Mouse (Mus musculus) spleen, postnatal 10 days (tissue): ENCODE data around the gene Dpf1.

Source experiments
- DNase-seq, 2 experiments: peaks; one replicate each; pipeline ENCODE4 v3.0.0; 2021 to 2022; ENCODE audit warnings: low spot score in 2 of 2

Gene Dpf1

DNA sequence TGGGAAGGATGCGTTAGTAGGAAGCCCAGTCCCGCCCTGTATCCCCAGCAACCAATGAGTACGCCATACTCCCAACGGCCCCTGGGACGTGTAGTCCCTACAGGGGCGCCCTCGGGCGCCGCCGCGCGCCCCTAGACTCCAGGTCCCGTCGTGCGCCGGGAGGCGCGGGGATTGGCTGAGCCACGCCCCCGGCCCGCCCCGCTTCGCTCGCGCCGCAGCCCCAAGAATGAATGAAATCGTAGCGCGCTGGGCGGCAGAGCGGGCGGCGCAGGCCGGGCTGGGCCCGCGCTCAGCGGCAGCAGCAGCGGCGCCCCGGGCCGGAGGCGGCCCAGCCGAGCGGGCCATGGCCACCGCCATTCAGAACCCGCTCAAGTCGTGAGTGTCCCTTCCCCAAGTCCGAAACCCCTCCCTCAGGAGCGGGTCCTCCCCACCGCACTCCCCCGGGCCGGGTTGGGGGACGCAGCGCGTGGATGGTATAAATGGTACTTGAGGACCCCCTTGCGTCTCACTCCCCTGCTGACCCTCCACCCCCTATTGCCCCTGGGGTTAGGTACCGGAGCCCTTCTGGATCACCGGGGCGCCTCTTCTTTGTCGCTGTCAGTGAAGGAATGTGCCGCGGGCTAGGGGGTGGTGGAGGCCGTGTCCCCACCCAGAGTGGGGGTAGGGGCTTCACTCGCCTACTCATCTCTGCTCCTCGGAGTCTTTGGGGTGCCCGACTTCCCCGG is at the start of gene Dpf1:
Gene Dpf1, plus strand, starts transcription at position 214 of the 725 bp plus-strand sequence.
- peak in 1 of 2 experiments; percentile 68 for DNase-seq

DNA sequence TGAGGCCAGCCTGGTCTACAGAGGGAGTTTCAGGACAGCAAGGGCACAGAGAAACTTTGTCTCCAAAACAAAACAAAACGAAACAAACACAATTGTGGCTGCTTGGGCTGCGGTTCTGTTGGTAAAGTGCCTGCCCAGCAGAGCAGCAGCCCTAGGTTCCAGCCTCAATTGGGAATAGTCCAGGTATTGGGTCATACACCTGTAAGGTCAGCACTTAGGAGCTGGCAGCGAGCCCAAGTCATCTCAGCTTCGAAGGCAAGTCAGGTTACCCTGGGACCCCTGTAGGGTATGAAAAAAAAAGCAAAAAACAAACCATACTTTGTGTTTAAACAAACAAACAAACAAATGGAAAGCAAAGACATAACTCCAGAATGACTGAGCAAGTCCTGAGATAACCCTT is 47.9 kb upstream of the Dpf1 start:
- DNase-seq = no peak

DNA sequence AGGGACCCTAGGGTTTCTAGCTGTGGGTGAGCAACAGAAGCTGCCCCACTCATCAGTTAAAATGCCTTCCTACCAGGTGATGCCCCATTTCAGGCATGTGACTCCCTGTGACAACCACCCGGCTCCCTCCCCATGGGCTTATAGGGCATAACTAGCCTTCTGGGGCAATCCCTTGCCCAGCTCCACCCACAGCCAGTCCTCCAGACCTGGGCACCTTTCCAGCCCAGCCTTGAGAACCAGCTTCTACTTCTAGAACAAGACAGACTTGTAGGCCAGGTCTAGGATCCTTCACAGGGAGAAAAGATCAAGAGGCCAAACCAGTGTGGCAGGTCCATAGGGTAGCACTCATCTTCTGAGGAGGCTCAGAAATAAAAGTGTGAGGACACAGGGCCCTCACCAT is 46.4 kb upstream of the Dpf1 start:
- DNase-seq = no peak

DNA sequence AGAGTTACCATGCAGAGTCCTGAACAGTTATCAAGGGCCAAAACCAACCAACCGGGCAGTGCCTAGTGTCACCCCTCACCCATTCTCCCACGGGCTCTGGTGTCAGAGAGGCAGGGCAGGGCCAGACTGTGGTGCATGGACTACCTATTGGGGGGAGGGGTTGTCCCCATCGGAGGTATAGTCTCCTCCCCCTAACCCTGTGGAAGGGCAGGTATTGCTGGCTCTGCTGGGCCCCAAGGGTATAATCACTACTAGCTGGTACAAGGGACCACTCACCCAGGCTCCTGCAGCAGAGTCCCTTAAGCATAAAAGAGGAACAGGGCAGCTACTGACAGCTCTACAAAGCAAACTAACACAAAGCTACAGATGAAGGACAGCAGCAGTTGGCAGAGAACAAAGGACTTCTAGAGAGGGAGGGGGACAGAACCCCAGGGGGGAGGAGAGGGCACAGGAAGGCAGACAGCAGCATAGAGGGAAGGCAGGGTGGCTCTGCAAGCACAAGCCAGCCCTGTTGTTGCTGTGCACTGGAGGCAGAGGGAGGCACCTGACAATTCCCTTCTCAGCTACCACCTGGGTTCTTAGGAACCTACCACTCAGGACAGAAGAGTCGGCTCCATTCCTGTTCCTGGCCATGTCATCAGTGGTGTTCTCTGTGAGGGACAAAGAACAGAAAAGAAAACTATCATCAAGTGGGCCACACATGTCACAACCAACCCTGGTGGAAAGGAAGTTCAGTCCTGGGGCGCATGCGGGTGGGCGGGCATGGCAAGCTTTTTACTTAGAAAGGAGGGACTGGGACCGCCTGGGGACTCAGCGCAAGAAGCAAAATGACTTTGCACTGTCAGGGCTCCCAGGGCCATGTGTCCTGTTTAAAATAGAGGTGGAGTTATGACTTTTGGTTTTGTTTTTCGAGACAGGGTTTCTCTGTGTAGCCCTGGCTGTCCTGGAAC is 43.7 kb upstream of the Dpf1 start:
- no peak for DNase-seq

DNA sequence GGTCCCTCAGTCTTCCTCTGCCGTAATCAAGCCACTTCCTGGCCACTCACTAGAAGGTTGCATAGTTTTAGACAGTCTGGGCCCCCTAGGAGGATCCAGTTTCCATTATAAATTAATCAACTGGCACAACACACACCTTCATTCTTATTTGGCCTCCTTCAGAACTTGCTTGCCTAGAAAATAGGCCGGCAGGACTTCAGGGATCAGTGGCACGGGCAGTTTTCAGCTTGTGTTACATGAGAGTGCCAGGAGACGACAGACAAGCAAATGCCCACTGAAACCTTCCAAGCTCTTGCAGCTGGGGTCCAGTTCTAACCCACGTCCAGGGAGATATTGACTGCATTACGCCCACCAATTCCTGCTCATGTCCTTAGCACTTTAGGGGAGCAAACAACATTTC is 41.6 kb upstream of the Dpf1 start:
- DNase-seq = no peak

DNA sequence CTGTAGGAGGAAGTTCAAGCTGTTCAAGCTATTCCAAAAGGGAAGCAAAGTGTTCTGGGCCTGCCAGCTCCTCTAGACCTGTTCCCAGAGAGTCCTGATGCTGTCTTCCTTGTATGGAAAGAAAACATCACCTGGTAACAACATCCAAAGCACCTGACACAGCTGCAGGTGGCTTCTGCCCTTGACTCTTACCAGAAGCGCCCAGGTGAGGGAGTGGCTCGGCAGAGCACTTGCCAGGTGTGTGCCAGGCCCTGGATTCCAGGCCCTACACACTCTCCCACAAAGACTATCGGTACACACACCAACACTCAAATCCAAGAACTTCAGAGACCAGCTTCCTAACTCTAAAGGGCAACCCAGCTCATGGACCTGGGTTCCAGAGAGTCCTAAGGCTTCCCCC is 39.9 kb upstream of the Dpf1 start:
- no peak for DNase-seq

DNA sequence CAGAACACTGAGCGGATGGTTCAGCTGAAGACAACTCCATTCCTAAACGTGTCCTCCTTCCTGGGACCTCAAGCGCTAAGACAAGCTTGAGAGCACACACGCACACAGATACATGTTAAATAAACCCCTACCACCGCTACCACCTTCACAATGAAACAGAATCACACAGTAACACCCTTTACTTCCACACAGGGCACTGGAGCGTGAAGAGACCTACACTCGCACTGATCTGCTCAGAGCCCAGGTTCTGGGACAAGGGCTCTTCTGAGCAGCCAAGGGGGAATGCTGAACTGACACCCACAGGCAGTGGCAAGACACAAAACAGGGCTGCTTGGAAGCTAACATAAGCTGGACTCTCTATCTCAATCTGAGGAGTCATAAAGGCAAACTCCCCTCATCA is 38.1 kb upstream of the Dpf1 start:
- DNase-seq = no peak

DNA sequence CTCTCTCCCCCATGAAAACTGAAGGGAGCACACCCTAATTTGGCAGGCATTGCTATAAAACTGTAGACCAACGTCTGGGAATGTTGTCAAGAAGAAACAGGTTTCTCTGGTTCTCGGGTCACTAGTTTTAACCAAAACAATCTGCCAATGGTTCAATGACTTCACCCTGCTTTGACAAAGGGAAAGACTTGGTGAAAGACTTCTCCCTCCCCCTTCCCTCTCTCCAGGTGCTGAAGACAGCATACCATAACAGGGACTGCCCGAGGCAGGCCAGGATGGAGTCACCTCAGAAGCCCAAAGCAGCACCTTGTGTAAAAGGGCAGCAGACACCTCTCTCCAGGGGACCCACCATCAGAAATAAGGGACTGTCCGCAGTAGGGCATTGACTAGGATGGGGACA is 36.8 kb upstream of the Dpf1 start:
- no peak for DNase-seq

DNA sequence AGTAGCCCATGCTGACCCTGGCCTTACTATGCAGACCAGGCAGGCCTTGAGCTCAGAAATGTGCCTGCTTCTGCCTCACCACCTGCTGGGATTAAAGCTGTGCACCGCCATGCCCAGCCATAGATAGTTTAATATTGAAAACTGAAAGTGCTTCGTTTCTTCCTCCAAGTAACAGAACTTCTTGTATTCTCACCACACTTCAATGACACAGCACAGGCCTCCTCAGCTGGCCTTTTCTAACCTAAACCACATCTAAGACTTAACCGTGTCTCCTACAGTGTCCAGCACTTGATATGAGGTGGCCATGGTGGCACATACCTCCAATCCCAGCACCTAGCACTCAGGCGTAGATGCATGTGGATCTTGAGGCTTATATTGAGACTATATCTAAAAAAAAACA is 33.3 kb upstream of the Dpf1 start:
- no peak for DNase-seq

DNA sequence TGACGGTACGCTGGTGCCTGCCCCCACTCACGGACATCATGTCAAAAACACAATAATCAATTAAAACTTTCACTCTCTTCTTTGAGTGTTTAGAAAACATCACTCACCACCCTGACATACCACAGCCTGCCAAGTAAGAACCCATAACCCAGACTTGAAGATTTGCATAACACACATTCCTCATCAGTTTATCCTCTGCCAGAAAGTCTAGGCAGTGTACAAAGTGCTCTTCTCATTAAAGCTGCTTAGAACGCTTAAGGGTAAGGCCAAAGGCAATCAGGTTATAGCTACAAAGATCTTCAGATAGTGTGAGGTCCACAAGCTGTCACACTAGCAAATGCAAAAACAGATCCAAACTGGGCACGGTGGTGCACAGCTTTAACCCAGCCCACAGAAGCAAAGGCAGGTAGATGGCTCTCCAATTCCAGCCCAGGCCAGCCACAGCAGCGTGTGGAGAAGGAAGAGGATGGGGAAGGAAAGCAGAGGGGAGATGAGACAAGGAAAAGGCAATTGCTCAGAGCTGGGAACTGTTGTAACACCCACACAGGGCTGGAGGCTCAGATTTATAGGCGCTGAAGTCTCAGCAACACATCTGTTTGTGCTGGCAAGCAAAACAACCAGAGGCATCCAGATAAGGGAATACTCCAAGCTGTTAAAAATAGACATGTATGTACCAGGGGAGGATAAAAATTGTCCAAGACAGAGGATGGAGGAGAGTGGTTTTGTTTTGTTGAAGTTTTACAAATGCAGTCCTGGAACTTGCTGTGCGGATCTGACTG is 31.9 kb upstream of the Dpf1 start:
- no peak for DNase-seq

DNA sequence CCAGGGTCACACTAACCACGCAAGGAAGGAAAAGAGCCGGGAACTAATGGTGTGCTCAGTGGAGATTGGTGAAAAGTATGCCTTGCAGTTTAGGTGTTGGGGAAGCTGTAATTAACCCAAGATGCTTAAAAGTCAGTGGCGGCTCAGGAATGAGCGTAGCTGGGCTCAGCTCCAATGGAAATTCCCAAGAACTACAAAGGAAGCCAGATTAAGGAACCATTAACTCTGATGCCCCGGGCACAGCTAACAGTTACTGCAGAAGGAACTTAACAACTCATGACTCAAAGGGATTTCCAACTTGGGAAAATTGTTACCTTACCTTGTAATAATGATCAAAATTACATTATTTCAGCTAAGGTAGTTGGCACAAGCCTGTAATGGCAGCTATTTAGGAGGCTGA is 27.0 kb upstream of the Dpf1 start:
- DNase-seq = no peak

DNA sequence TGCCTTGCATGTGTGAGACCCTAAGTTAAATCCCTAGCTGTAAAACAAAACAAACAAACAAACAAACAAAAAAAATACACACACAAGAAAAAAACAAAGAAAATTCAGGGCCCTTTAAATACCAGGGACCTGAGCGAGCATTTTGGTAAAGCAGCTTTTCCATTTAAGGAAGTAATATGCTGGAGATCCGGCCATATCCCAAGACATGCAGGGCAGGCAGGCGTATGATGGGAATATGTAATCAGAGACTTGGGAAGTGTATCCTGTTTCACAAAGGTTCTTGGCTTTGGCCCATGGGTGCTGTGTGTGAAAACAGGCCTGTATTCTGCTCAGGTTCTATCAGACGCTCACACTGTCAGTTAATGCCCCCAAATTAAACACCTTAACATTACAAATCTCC is 26.2 kb upstream of the Dpf1 start:
- DNase-seq = no peak

DNA sequence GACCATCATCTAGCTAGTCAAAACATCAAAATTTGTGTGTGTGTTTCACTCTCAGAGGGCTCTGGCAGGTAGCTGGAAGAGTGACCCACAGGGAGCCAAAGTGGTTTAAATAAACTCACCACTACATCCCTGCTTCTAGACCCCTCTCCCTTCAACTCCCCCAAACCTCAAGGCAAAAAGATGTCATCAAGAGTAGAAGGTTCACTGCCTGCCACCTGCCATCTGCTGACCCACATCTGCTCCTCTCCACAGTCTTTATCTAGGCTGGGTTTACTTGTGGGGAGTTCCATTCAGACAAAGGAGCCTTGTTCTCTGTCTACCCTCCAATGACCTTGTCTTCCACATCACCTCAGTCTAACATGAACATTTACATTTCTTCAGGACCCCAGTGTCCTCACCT is 24.5 kb upstream of the Dpf1 start:
- no peak for DNase-seq

DNA sequence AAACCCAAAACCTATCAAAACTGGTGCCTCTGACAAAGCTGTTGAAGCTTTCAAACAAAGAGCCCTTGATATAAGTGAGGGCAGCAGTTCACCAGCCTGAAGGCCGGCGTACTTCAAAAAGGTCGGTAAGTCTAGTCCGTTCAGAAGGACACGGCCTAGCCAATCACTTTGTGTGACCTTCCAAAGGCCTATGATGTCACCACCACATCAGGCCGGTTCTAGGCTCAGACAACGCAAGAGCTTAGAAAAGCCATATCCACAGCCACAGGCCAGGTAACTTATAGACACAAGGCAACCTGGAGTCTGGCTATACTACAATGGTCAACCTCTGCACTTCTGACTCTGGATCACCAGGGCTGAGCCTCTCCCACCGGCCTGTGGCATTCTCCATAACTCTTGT is 23.8 kb upstream of the Dpf1 start:
- DNase-seq = no peak

DNA sequence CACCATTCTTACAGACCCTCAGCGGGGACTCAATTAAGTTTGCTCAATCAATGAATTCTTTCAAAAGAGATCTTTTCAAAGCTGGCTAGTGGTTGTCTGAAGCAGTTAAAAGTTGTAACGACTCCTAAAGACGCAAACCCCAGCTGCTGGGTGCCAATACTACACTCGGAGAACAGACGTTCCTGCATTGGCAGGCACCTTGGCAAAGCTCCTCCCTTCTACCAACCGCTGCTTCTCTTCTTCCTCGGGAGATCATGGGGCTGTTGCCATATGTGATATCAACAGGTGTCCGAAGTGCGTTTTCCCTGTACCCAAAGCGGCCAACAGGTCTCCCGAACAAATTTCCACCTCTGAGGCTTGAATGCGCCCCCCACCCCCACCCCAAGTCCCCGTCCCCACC is 22.9 kb upstream of the Dpf1 start:
- DNase-seq = no peak

DNA sequence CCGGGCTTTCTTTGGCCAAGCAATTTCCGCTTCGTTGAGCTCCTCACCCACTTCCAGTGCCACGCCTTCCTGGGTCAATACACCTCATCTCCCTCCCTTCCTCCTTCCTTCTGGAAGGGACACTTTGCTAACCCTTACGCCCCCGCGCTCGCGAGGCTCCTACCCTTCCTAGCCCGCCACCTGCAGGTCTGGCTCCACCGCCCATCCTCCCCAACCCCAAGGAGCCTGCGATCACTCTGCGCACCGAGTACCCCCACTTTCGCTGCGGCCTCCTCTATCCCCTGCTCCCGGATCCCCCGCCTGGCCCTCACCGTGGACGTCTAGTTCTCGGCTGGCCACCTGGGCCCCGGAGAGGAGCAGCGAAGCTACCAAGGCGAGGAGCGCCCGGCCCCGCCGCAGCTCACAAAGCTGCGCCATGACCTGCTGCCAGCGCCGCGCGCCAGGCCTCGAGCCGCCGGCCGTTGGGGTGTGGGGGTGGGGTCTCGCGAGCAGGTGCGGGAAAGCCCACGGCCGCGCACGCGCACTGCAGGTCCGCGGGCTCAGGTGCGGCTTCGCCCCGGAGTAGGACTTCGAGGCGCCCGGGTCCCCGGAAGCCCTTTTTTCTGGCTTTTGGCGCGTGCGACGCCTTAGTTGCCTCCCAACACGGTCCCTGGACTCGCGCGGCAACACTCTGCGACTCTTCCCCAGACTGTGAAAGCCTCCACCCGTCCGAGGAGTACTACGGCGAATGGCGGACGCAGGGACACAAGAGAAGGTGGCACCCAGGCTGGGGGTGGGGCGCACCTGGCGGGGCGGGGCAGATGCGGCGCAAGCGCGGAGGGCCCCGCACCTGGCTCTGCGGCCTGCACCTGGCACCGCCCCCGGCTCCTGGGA is 22.3 kb upstream of the Dpf1 start, which contains the start of gene Spint2:
Gene Spint2, minus strand, starts transcription at position 712 of the 873 bp plus-strand sequence.
- peak; percentile 50 to 68 for DNase-seq

DNA sequence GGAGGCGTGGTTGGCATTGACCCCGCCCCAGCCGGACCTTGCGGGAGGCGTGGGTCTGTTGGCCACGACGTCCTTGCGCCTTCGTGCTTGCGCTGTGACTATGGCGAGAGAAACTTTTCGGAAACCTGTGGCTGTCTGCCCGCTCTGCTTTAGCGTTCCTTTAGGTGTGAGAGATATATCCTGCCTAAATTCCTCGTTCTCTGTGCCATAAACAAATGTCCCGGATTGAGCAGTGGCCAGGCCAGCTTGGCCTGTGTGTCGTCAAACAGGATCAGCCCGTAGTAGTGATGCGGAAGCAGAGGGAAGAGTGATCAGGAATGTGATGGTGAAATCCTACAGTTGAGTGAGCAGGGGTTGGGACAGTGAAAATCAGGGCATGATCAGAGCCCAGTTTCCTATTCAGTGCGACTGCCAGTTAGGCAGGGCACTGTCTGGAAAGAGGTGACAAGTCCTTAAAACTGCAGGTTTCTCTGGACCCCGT is 21.6 kb upstream of the Dpf1 start:
- DNase-seq = no peak

DNA sequence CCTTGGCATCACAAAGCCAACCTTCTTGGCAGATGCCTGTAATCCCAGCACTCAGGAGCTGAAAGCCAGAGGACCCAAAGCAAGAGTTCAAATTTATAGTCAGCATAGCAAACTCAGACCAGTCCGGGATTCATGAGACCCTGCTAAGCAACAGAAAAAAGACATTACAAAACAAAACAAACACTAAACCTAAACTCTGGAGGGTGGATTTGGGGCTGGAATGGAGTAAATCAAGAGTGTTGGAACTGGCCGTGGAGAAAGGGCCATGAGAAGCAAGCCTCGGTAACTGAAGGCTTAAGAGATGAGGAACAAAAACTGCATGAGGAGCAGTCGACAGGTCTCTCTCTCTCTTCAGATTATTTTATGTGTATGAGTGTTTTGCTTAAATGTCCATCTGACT is 19.9 kb upstream of the Dpf1 start:
- DNase-seq = no peak

DNA sequence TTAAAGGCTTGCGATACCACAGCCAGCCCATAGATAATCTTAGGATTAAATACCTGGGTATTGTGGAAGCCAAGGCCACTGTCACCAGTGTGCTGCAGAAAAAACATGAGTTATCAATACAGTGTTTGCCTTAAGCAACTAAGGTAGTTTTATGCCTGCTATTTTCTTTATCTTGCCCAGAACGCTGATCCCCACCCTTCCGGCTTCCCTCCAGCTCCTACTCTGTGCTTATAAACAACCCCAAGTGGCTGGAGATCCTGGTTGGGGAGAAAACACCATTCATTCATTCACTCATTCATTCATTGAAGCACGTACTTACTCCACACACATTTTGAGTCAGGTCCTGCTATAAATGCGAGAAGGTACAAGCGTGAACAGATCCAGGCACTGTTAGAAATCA is 19.2 kb upstream of the Dpf1 start:
- DNase-seq = no peak

DNA sequence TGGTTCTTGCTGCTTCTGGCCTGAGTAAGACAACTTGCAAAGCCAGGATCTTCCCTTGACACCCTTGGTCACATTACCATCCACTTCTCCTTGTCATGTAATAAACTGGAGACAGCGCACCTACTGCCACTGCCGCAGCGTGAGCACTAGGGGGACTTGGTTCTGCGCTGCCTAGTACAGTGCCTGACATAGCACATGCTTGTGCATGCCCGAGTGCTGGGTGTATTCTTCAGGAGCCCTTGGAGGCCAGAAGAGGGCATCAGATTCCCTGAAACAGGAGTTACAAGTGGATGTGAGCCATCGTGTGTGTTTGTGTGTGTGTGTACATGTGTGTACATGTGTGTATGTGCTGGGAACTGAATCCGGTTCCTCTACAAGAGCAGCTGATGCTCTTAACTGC is 16.3 kb upstream of the Dpf1 start:
- DNase-seq = no peak

DNA sequence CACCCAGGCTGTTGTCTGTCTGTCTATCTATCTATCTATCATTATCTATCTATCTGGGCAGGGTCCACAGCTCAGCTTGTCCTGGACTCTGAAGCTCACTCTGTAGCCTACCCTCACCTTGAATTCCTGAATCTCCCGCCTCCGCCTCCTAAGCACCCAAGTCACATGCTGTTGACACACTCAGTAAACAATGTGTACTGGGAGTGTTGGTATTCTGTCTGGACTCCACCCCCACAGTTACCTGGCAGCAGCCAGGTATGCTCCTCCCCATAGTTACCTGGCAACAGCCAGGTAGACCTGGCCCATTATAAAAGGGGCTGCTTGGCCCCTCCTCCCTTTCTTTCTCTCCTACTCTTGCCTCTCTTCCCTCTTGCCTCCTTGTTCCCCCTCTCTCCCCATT is 15.7 kb upstream of the Dpf1 start:
- no peak for DNase-seq
